Mouse (Mus musculus) ES-E14 (cell line): ENCODE results near the gene Mapkapk2.

Source experiments
- CHD2 ChIP-seq: IDR thresholded peaks from 2 replicates; pipeline ENCODE4 v1.6.1; 2014; ENCODE audit warnings: mild to moderate bottlenecking, low read depth, low read length, inconsistent platforms
- HCFC1 ChIP-seq: IDR thresholded peaks from 2 replicates; pipeline ENCODE4 v1.6.1; 2012; ENCODE audit warnings: low read length, inconsistent platforms, borderline replicate concordance; ENCODE audit not compliant: insufficient read depth
- ZC3H11A ChIP-seq: IDR thresholded peaks from 2 replicates; pipeline ENCODE4 v1.6.1; 2012; ENCODE audit warnings: low read depth, mild to moderate bottlenecking, inconsistent platforms, low read length, borderline replicate concordance

GRCm38 (mm10) chr1:131085957-131086739 is 11.5 kb downstream of the Mapkapk2 start:
- TF ChIP-seq ZC3H11A, result no peak
- no peak for TF ChIP-seq HCFC1
- TF ChIP-seq CHD2, result no peak
